ENCODE assay signal across 32 mouse cellular contexts in genomic region chr11:114638647-114639290, GRCm38 (mm10). TPM values are rescaled to one million over a fixed set of nuclear protein-coding genes. Genes with fewer than 3 reads are reported as not detected.
DNase-seq lines count a peak whose midpoint lies in the region; ATAC-seq lines count a peak whose summit lies in the region.
"Had no signal": no experiment of that assay in that cellular context is flagged by ENCODE, and none has a peak within 500 bp of the region (broad histone marks: within the 10 kb centered on the region; RNA-seq: fewer than 3 reads in every experiment).

No protein-coding gene starts in this region.

- H3K9me3 ChIP-seq in forebrain, embryonic 14.5 days (replicated peaks; ENCODE audit: control insufficient read depth, low read length): no peaks in the 10 kb centered on the region
- no peaks in the 10 kb centered on the region for H3K9me3 ChIP-seq in forebrain, embryonic 15.5 days
- no peaks in the 10 kb centered on the region for H3K9me3 ChIP-seq in neural tube, embryonic 15.5 days (replicated peaks)
- H3K9me3 ChIP-seq: embryonic facial prominence, embryonic 13.5 days; forebrain, embryonic 10.5 days; hindbrain, embryonic 13.5 days; limb, embryonic 15.5 days; liver, embryonic 13.5 days; midbrain, embryonic 13.5 days had no signal

- H3K9ac ChIP-seq in forebrain, embryonic 14.5 days (ENCODE audit: low read length): no peak overlapping the region
- no peak overlapping the region for H3K9ac ChIP-seq in forebrain, embryonic 15.5 days (replicated peaks)
- no peak overlapping the region for H3K9ac ChIP-seq in neural tube, embryonic 15.5 days (replicated peaks)
- H3K9ac ChIP-seq: embryonic facial prominence, embryonic 13.5 days; hindbrain, embryonic 13.5 days; limb, embryonic 15.5 days; liver, embryonic 13.5 days; midbrain, embryonic 13.5 days had no signal

- no peaks in the 10 kb centered on the region for H3K36me3 ChIP-seq in forebrain, embryonic 14.5 days (ENCODE audit: control insufficient read depth, insufficient read depth, low read length)
- no peaks in the 10 kb centered on the region for H3K36me3 ChIP-seq in forebrain, embryonic 15.5 days
- no peaks in the 10 kb centered on the region for H3K36me3 ChIP-seq in neural tube, embryonic 15.5 days
- H3K36me3 ChIP-seq: embryonic facial prominence, embryonic 13.5 days; forebrain, embryonic 10.5 days; hindbrain, embryonic 13.5 days; limb, embryonic 15.5 days; liver, embryonic 13.5 days; midbrain, embryonic 13.5 days had no signal

- H3K4me2 ChIP-seq in forebrain, embryonic 14.5 days (ENCODE audit: low read length): no peak overlapping the region
- H3K4me2 ChIP-seq in forebrain, embryonic 15.5 days (replicated peaks): no peak overlapping the region
- no peak overlapping the region for H3K4me2 ChIP-seq in neural tube, embryonic 15.5 days
- H3K4me2 ChIP-seq: limb, embryonic 15.5 days had no signal

- H3K4me3 ChIP-seq in forebrain, embryonic 14.5 days (ENCODE audit: low read depth, low read length): no peak overlapping the region
- H3K4me3 ChIP-seq in forebrain, embryonic 15.5 days: no peak overlapping the region
- H3K4me3 ChIP-seq in neural tube, embryonic 15.5 days (replicated peaks): no peak overlapping the region
- H3K4me3 ChIP-seq: embryonic facial prominence, embryonic 13.5 days; hindbrain, embryonic 13.5 days; left cerebral cortex, adult 2 months; limb, embryonic 15.5 days; liver, embryonic 13.5 days; megakaryocyte, embryonic 14.5 days; midbrain, embryonic 13.5 days had no signal

- 73% methylated on average over 10 of the region's 10 CpGs for WGBS in forebrain, embryonic 14.5 days
- 60% methylated on average over 10 of the region's 10 CpGs for WGBS in forebrain, embryonic 15.5 days
- 58% methylated on average over 10 of the region's 10 CpGs for WGBS in neural tube, embryonic 15.5 days

- no peak for ATAC-seq in forebrain, embryonic 14.5 days
- no peak for ATAC-seq in forebrain, embryonic 15.5 days (replicated peaks)
- ATAC-seq in neural tube, embryonic 15.5 days (ENCODE audit: low FRiP score): no peak
- ATAC-seq: activated CD4-positive, CD25-positive, alpha-beta regulatory T cell, adult 4 months; intestine, postnatal 0 days; lung, postnatal 0 days had no signal

- peak; percentile 56 to 79 for DNase-seq in adrenal gland, adult (ENCODE audit: inconsistent age in 2 of 2, low spot score in 1 of 2)
- DNase-seq in adrenal gland, postnatal 14 days: no peak
- DNase-seq in forebrain, embryonic 14.5 days (ENCODE audit: low spot score): peak; percentile 56
- DNase-seq in neural tube, embryonic 10.5 days (ENCODE audit: extremely low spot score, low spot score): peak; percentile 17
- DNase-seq in cerebellum, postnatal 36 days: no peak
- DNase-seq in cerebellum, adult 9-11 months: no peak
- DNase-seq: cerebellum, adult 11 months; cerebellum, adult 9-10 months; gastrocnemius, postnatal 25 days; heart, adult 11 months; heart, postnatal 36 days; kidney, adult 9 months; kidney, postnatal 10 days; layer of hippocampus, adult 9-11 months; liver, embryonic 13.5 days; lung, adult 18-20 months; lung, postnatal 4 days; right cerebral cortex, adult 18-20 months; spleen, adult 18-20 months; thymus, postnatal 36 days had no signal

- peaks cover 15% of the 10 kb centered on the region for H3K4me1 ChIP-seq in forebrain, embryonic 14.5 days (ENCODE audit: control insufficient read depth, insufficient read depth, low read length)
- peaks cover 33% of the 10 kb centered on the region for H3K4me1 ChIP-seq in forebrain, embryonic 15.5 days
- peaks cover 39% of the 10 kb centered on the region for H3K4me1 ChIP-seq in neural tube, embryonic 15.5 days

- H3K27ac ChIP-seq in forebrain, embryonic 14.5 days (ENCODE audit: low read depth, low read length): no peak overlapping the region
- no peak overlapping the region for H3K27ac ChIP-seq in forebrain, embryonic 15.5 days (replicated peaks)
- H3K27ac ChIP-seq in neural tube, embryonic 15.5 days (replicated peaks): no peak overlapping the region
- H3K27ac ChIP-seq: embryonic facial prominence, embryonic 13.5 days; hindbrain, embryonic 13.5 days; left cerebral cortex, adult 2 months; limb, embryonic 15.5 days; liver, embryonic 13.5 days; midbrain, embryonic 13.5 days had no signal

- peaks cover 9% of the 10 kb centered on the region; the same call in 1 of the 2 replicates for H3K27me3 ChIP-seq in forebrain, embryonic 14.5 days (replicated peaks; ENCODE audit: control insufficient read depth, insufficient read depth, low read length)
- H3K27me3 ChIP-seq in forebrain, embryonic 15.5 days: peaks cover 6% of the 10 kb centered on the region; the same call in 1 of the 2 replicates
- H3K27me3 ChIP-seq in neural tube, embryonic 15.5 days (replicated peaks): peaks cover 25% of the 10 kb centered on the region

RNA-seq across cellular contexts. Expression of gene Rpl38, which starts 29.6 kb away (rescaled TPM):
- 1,048 and 1,188 TPM in 2 replicates for total RNA-seq in adrenal gland, postnatal 14 days (2021)
- polyA plus RNA-seq in forebrain, embryonic 14.5 days (2014; fragmentation: Nextera tagmentation; extraction: Ambion mirVana): 739 and 915 TPM in 2 replicates
- polyA plus RNA-seq in forebrain, embryonic 15.5 days (2015; fragmentation: Nextera tagmentation; extraction: Ambion mirVana): 787 and 864 TPM in 2 replicates
- 804 and 844 TPM in 2 replicates for polyA plus RNA-seq in neural tube, embryonic 15.5 days (2015; fragmentation: Nextera tagmentation; extraction: Ambion mirVana)

RNA-seq across cellular contexts. Expression of gene Ttyh2, which starts 36.5 kb away (rescaled TPM):
- 61.7 and 64.7 TPM in 2 replicates for total RNA-seq in adrenal gland, postnatal 14 days (2021)
- 24.0 and 25.2 TPM in 2 replicates for polyA plus RNA-seq in forebrain, embryonic 14.5 days (2014; fragmentation: Nextera tagmentation; extraction: Ambion mirVana)
- 23.1 and 24.1 TPM in 2 replicates for polyA plus RNA-seq in forebrain, embryonic 15.5 days (2015; fragmentation: Nextera tagmentation; extraction: Ambion mirVana)
- polyA plus RNA-seq in neural tube, embryonic 15.5 days (2015; fragmentation: Nextera tagmentation; extraction: Ambion mirVana): 30.0 and 31.0 TPM in 2 replicates

Comparison
In these comparisons a context has a peak if more than half of its experiments do, and no peak if none do; other contexts are left out.
1. DNase-seq: peak in adrenal gland, adult (2 of 2), forebrain, embryonic 14.5 days (single experiment) and neural tube, embryonic 10.5 days (single experiment); none in adrenal gland, postnatal 14 days (single experiment), cerebellum, postnatal 36 days (0 of 2) and cerebellum, adult 9-11 months (single experiment).